Mouse (Mus musculus): ENCODE measurements around the gene Spata7. TPM values are rescaled to one million over a fixed set of nuclear protein-coding genes. Genes with fewer than 3 reads are reported as not detected.

The Spata7 gene
- total and polyA plus RNA-seq, 3 experiments: 2.2 to 6.5 (median 5.2) TPM

- Histone ChIP-seq H3K27ac (no peak overlapping the region), H3K4me1 (ENCODE audit: control insufficient read depth, insufficient read depth, low read length) (no peaks in the 10 kb centered on the region), H3K27me3 (ENCODE audit: control insufficient read depth, insufficient read depth, low read length) (no peaks in the 10 kb centered on the region), H3K4me3 (no peak overlapping the region), H3K79me2 (replicated peaks; ENCODE audit: control insufficient read depth, insufficient read depth, low read length) (no peaks in the 10 kb centered on the region), H3K36me3 (ENCODE audit: control insufficient read depth, insufficient read depth, low read length) (no peaks in the 10 kb centered on the region), H3K9ac (ENCODE audit: low read depth, low read length) (no peak overlapping the region)
- no peak for DNase-seq
- intact Hi-C loops (cut with DNase I): no loop called here
- TF ChIP-seq CTCF (IDR thresholded peaks at IDR 0.05) (no peak), EP300 (IDR thresholded peaks at IDR 0.05; ENCODE audit: insufficient read depth, low read depth, low read length) (no peak), POLR2A (IDR thresholded peaks at IDR 0.05; ENCODE audit: insufficient read depth, low read depth, low read length) (no peak)
- WGBS: 99% methylated on average over 6 of the region's 6 CpGs
These were observed 48.9 kb downstream of the Spata7 start for GRCm38 (mm10) chr12:98676861-98677260.

GRCm38 (mm10) chr12:98677336-98677735 is 49.4 kb downstream of the Spata7 start:
- no peak overlapping the region for H3K4me3 ChIP-seq
- intact Hi-C loops (cut with DNase I): no loop called here
- no peak for TF ChIP-seq EP300 (IDR thresholded peaks at IDR 0.05; ENCODE audit: insufficient read depth, low read depth, low read length)
- TF ChIP-seq POLR2A (IDR thresholded peaks at IDR 0.05; ENCODE audit: insufficient read depth, low read depth, low read length): no peak
- no peak for DNase-seq
- no peak overlapping the region for H3K9ac ChIP-seq (ENCODE audit: low read depth, low read length)
- H3K27me3 ChIP-seq (ENCODE audit: control insufficient read depth, insufficient read depth, low read length): no peaks in the 10 kb centered on the region
- H3K36me3 ChIP-seq (ENCODE audit: control insufficient read depth, insufficient read depth, low read length): no peaks in the 10 kb centered on the region
- no peaks in the 10 kb centered on the region for H3K4me1 ChIP-seq (ENCODE audit: control insufficient read depth, insufficient read depth, low read length)
- H3K27ac ChIP-seq: no peak overlapping the region
- WGBS: 70% methylated on average over 14 of the region's 14 CpGs
- H3K79me2 ChIP-seq (replicated peaks; ENCODE audit: control insufficient read depth, insufficient read depth, low read length): no peaks in the 10 kb centered on the region

- intact Hi-C loops (cut with DNase I): no loop called here
- Histone ChIP-seq H3K27me3 (ENCODE audit: control insufficient read depth, insufficient read depth, low read length) (no peaks in the 10 kb centered on the region), H3K4me1 (ENCODE audit: control insufficient read depth, insufficient read depth, low read length) (no peaks in the 10 kb centered on the region), H3K79me2 (replicated peaks; ENCODE audit: control insufficient read depth, insufficient read depth, low read length) (no peaks in the 10 kb centered on the region), H3K4me3 (no peak overlapping the region), H3K27ac (no peak overlapping the region), H3K9ac (ENCODE audit: low read depth, low read length) (no peak overlapping the region), H3K36me3 (ENCODE audit: control insufficient read depth, insufficient read depth, low read length) (no peaks in the 10 kb centered on the region)
- 90% methylated on average over 15 of the region's 15 CpGs for WGBS
- DNase-seq: no peak
- TF ChIP-seq CTCF (IDR thresholded peaks at IDR 0.05) (no peak), POLR2A (IDR thresholded peaks at IDR 0.05; ENCODE audit: insufficient read depth, low read depth, low read length) (no peak), EP300 (IDR thresholded peaks at IDR 0.05; ENCODE audit: insufficient read depth, low read depth, low read length) (no peak)
These were observed 51.9 kb downstream of the Spata7 start for GRCm38 (mm10) chr12:98679906-98680305.

- TF ChIP-seq EP300 (IDR thresholded peaks at IDR 0.05; ENCODE audit: insufficient read depth, low read depth, low read length): no peak
- no peak for TF ChIP-seq CTCF (IDR thresholded peaks at IDR 0.05)
- TF ChIP-seq POLR2A (IDR thresholded peaks at IDR 0.05; ENCODE audit: insufficient read depth, low read depth, low read length): no peak
- Histone ChIP-seq H3K9ac (ENCODE audit: low read depth, low read length) (no peak overlapping the region), H3K27ac (no peak overlapping the region), H3K4me1 (ENCODE audit: control insufficient read depth, insufficient read depth, low read length) (no peaks in the 10 kb centered on the region), H3K4me3 (no peak overlapping the region), H3K79me2 (replicated peaks; ENCODE audit: control insufficient read depth, insufficient read depth, low read length) (no peaks in the 10 kb centered on the region), H3K27me3 (ENCODE audit: control insufficient read depth, insufficient read depth, low read length) (no peaks in the 10 kb centered on the region), H3K36me3 (ENCODE audit: control insufficient read depth, insufficient read depth, low read length) (no peaks in the 10 kb centered on the region)
- intact Hi-C loops (cut with DNase I): no loop called here
- 87% methylated on average over 15 of the region's 15 CpGs for WGBS
- DNase-seq: no peak
These were observed 54.2 kb downstream of the Spata7 start for GRCm38 (mm10) chr12:98682196-98682595.

GRCm38 (mm10) chr12:98683171-98683570 is 55.2 kb downstream of the Spata7 start:
- H3K4me1 ChIP-seq (ENCODE audit: control insufficient read depth, insufficient read depth, low read length): no peaks in the 10 kb centered on the region
- no peak overlapping the region for H3K9ac ChIP-seq (ENCODE audit: low read depth, low read length)
- no peak for DNase-seq
- WGBS: 63% methylated on average over 11 of the region's 11 CpGs
- no peak overlapping the region for H3K27ac ChIP-seq
- intact Hi-C loops (cut with DNase I): no loop called here
- H3K36me3 ChIP-seq (ENCODE audit: control insufficient read depth, insufficient read depth, low read length): no peaks in the 10 kb centered on the region
- no peak for TF ChIP-seq CTCF (IDR thresholded peaks at IDR 0.05)
- no peaks in the 10 kb centered on the region for H3K79me2 ChIP-seq (replicated peaks; ENCODE audit: control insufficient read depth, insufficient read depth, low read length)
- H3K4me3 ChIP-seq: no peak overlapping the region
- H3K27me3 ChIP-seq (ENCODE audit: control insufficient read depth, insufficient read depth, low read length): no peaks in the 10 kb centered on the region

GRCm38 (mm10) chr12:98683574-98683973 is 55.6 kb downstream of the Spata7 start:
- Histone ChIP-seq H3K36me3 (ENCODE audit: control insufficient read depth, insufficient read depth, low read length) (no peaks in the 10 kb centered on the region), H3K27ac (no peak overlapping the region), H3K4me1 (ENCODE audit: control insufficient read depth, insufficient read depth, low read length) (no peaks in the 10 kb centered on the region), H3K4me3 (no peak overlapping the region), H3K79me2 (replicated peaks; ENCODE audit: control insufficient read depth, insufficient read depth, low read length) (no peaks in the 10 kb centered on the region), H3K27me3 (ENCODE audit: control insufficient read depth, insufficient read depth, low read length) (no peaks in the 10 kb centered on the region), H3K9ac (ENCODE audit: low read depth, low read length) (no peak overlapping the region)
- 49% methylated on average over 6 of the region's 6 CpGs for WGBS
- DNase-seq: no peak
- intact Hi-C loops (cut with DNase I): no loop called here
- TF ChIP-seq CTCF (IDR thresholded peaks at IDR 0.05) (no peak), POLR2A (IDR thresholded peaks at IDR 0.05; ENCODE audit: insufficient read depth, low read depth, low read length) (no peak)
